Mouse (Mus musculus) midbrain, embryonic 10.5 days (tissue): ENCODE data around the gene Vps9d1. TPM values are rescaled to one million over a fixed set of nuclear protein-coding genes. Genes with fewer than 3 reads are reported as not detected.

Experiments
- DNase-seq: peaks from one replicate; pipeline ENCODE4 v3.0.0-alpha.2; 2017; ENCODE audit warnings: low spot score
- H3K27ac ChIP-seq: fragments of 300-500 bp; sonication (generic); replicated peaks from 2 replicates; pipeline ENCODE4 v1.5.1; 2016; ENCODE audit warnings: mild to moderate bottlenecking
- H3K27me3 ChIP-seq: fragments of 300-500 bp; sonication (generic); 2 replicates; pipeline ENCODE4 v1.6.1; 2016; ENCODE audit warnings: low read depth, mild to moderate bottlenecking; ENCODE audit not compliant: poor library complexity, severe bottlenecking
- H3K36me3 ChIP-seq: fragments of 300-500 bp; sonication (generic); 2 replicates; pipeline ENCODE4 v1.6.1; 2016; ENCODE audit warnings: mild to moderate bottlenecking, moderate library complexity
- H3K4me1 ChIP-seq: fragments of 300-500 bp; sonication (generic); 2 replicates; pipeline ENCODE4 v1.6.1; 2016
- H3K4me3 ChIP-seq: fragments of 300-500 bp; sonication (generic); 2 replicates; pipeline ENCODE4 v1.5.1; 2016; ENCODE audit warnings: mild to moderate bottlenecking, moderate library complexity
- H3K9me3 ChIP-seq: fragments of 300-500 bp; sonication (generic); replicated peaks from 2 replicates; pipeline ENCODE4 v1.6.1; 2016; ENCODE audit warnings: mild to moderate bottlenecking
- WGBS: fragments of 180-500 bp; shearing (Covaris S2); methylation state at CpG from one replicate; pipeline ENCODE4 v1.1.7; 2016; 5-methylcytosine and 5-hydroxymethylcytosine counted together
- polyA plus RNA-seq: library from polyadenylated mRNA; unstranded; fragments of >200 nt; fragmentation: Nextera tagmentation; extraction: Ambion mirVana; gene quantifications from 2 replicates; pipeline ENCODE4 v1.2.1, GENCODE M21; 2016

Vps9d1 gene
- polyA plus RNA-seq, 1 experiment from 2014 or later, result 24.0 TPM

DNA sequence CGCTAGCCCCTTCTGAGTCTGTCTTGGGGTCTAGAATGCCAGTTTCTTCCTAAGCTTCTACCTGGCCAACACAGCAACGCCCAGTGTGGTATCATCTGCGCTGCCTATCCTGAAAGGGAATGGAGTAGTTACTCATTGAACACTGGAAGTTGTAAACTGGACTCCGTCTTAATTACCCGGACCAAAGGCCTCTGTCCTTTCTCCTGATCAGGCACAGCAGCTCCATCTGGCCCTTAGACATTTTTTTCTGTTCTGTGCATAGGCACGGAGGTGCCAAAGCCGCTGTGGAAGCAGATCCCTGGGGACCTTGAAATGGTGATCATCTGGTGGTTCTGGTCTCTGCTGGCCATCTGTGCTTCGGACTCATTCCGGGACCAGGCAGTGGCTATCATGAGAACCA lies 60.4 kb downstream of the Vps9d1 start:
- no peak overlapping the region for H3K4me3 ChIP-seq
- 93% methylated on average over 9 of the region's 9 CpGs for WGBS
- H3K4me1 ChIP-seq, result peaks cover 6% of the 10 kb centered on the region; the same call in 1 of the 2 replicates
- H3K27me3 ChIP-seq, result 0 out of 2 replicates have a peak, but pooled peaks cover 3% of the 10 kb centered on the region
- no peak overlapping the region for H3K27ac ChIP-seq
- DNase-seq, result no peak
- no peaks in the 10 kb centered on the region for H3K9me3 ChIP-seq
- H3K36me3 ChIP-seq, result no peaks in the 10 kb centered on the region

Other genes with a start within 250 kb of the Vps9d1 start
- 29.5 TPM in 2 replicates for gene Ankrd11, start 212.1 kb downstream of the Vps9d1 start, polyA plus RNA-seq
- gene Spg7, start 191.4 kb downstream of the Vps9d1 start, polyA plus RNA-seq, result 49.5 and 50.9 TPM in 2 replicates
- 1,200 and 1,392 TPM in 2 replicates for gene Rpl13, start 152.0 kb downstream of the Vps9d1 start, polyA plus RNA-seq
- gene Cpne7, start 137.0 kb downstream of the Vps9d1 start, polyA plus RNA-seq, result 0.32 and 0.39 TPM in 2 replicates
- 3.6 and 3.8 TPM in 2 replicates for gene Sult5a1, start 96.0 kb downstream of the Vps9d1 start, polyA plus RNA-seq
- 4.3 and 5.7 TPM in 2 replicates for gene Dpep1, start 68.1 kb downstream of the Vps9d1 start, polyA plus RNA-seq
- 139 and 156 TPM in 2 replicates for gene Chmp1a, start 41.6 kb downstream of the Vps9d1 start, polyA plus RNA-seq
- gene Spata33, start 41.5 kb downstream of the Vps9d1 start, polyA plus RNA-seq, result 6.1 TPM in 2 replicates
- gene Cdk10, start 29.5 kb downstream of the Vps9d1 start, polyA plus RNA-seq, result 41.4 and 42.0 TPM in 2 replicates
- gene Spata2l, start 18.1 kb downstream of the Vps9d1 start, polyA plus RNA-seq, result 1.3 and 2.4 TPM in 2 replicates
- gene Zfp276, start 153 bp downstream of the Vps9d1 start, polyA plus RNA-seq, result 23.2 and 27.2 TPM in 2 replicates
- 40.4 and 45.3 TPM in 2 replicates for gene Fanca, start 64.2 kb upstream of the Vps9d1 start, polyA plus RNA-seq
- gene Spire2, start 78.4 kb upstream of the Vps9d1 start, polyA plus RNA-seq, result 9.7 and 12.3 TPM in 2 replicates
- 150 and 167 TPM in 2 replicates for gene Tcf25, start 119.4 kb upstream of the Vps9d1 start, polyA plus RNA-seq
- gene Mc1r, start 152.8 kb upstream of the Vps9d1 start, polyA plus RNA-seq, result 0.06 and 0.10 TPM in 2 replicates
- 428 and 665 TPM in 2 replicates for gene Tubb3, start 157.1 kb upstream of the Vps9d1 start, polyA plus RNA-seq
- 42.1 and 45.9 TPM in 2 replicates for gene Def8, start 169.2 kb upstream of the Vps9d1 start, polyA plus RNA-seq
- 69.3 and 74.2 TPM in 2 replicates for gene Afg3l1, start 223.6 kb upstream of the Vps9d1 start, polyA plus RNA-seq